In the genomic region with DNA sequence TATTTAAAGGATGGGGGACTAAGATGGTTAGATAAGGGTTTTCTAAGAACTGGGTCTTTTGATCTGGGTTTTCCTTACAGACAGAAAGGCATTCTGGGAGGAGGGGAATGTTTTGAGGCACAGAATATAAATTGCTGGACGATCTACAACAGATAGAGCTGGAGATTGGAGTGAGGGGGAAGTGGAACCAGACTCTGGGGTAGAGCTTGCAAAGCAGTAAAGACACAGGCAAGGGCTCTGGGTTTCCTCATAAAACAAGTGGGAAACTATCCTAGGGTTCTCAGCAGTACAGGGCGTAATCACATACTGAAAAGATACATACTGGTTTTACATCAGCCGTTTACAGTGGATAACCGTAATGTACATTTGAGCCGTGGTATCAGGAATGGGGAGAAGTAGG, we compare ENCODE assay signal across 21 mouse cellular contexts.
A peak's percentile ranks its signal among the peaks of the same experiment; 100 is the strongest.
DNase-seq lines count a peak whose midpoint lies in the region; ATAC-seq lines count a peak whose summit lies in the region.
"Had no signal": no experiment of that assay in that cellular context is flagged by ENCODE, and none has a peak within 500 bp of the region (broad histone marks: within the 10 kb centered on the region; RNA-seq: fewer than 3 reads in every experiment).

No protein-coding gene starts in this region.

- H3K4me2 ChIP-seq in limb, embryonic 13.5 days (replicated peaks) = no peak overlapping the region
- H3K4me2 ChIP-seq: embryonic facial prominence, embryonic 12.5 days; embryonic facial prominence, embryonic 15.5 days; forebrain, embryonic 12.5 days had no signal

- no peak overlapping the region for H3K9ac ChIP-seq in limb, embryonic 13.5 days
- H3K9ac ChIP-seq: embryonic facial prominence, embryonic 12.5 days; embryonic facial prominence, embryonic 15.5 days; forebrain, embryonic 12.5 days had no signal

- WGBS in limb, embryonic 13.5 days = 58% methylated on average over 5 of the region's 5 CpGs
- 88% methylated on average over 5 of the region's 5 CpGs for WGBS in limb, embryonic 10.5 days

- no peak overlapping the region for H3K27ac ChIP-seq in limb, embryonic 13.5 days
- H3K27ac ChIP-seq in limb, embryonic 10.5 days = no peak overlapping the region
- H3K27ac ChIP-seq: embryonic facial prominence, embryonic 12.5 days; embryonic facial prominence, embryonic 15.5 days; forebrain, embryonic 10.5 days; forebrain, embryonic 12.5 days had no signal

- DNase-seq in limb, embryonic 10.5 days (ENCODE audit: low spot score) = no peak
- DNase-seq in heart, postnatal 4 days = no peak
- DNase-seq in thymus, adult 18-20 months = no peak
- DNase-seq: adrenal gland, adult 2 months; adrenal gland, postnatal 10 days; adrenal gland, postnatal 25 days; cerebellum, adult 11-12 months; cerebellum, adult 2 months; cerebellum, adult 9-10 months; cerebellum, postnatal 10 days; cerebellum, postnatal 25 days had no signal

- H3K36me3 ChIP-seq in limb, embryonic 13.5 days = no peaks in the 10 kb centered on the region
- H3K36me3 ChIP-seq in limb, embryonic 10.5 days = no peaks in the 10 kb centered on the region
- H3K36me3 ChIP-seq: embryonic facial prominence, embryonic 12.5 days; embryonic facial prominence, embryonic 15.5 days; forebrain, embryonic 10.5 days; forebrain, embryonic 12.5 days had no signal

- ATAC-seq in limb, embryonic 13.5 days (ENCODE audit: low FRiP score, low read depth) = peak; percentile 28; the same call in 1 of the 2 replicates
- ATAC-seq in granulocyte monocyte progenitor cell, adult 5-6 weeks (replicated peaks; ENCODE audit: poor library complexity, severe bottlenecking) = peak; percentile 94
- peak; percentile 63 for ATAC-seq in megakaryocyte progenitor cell, adult 5-6 weeks (replicated peaks; ENCODE audit: poor library complexity)
- ATAC-seq: forebrain, embryonic 14.5 days; forebrain, embryonic 16.5 days had no signal

- no peaks in the 10 kb centered on the region for H3K27me3 ChIP-seq in limb, embryonic 13.5 days
- no peaks in the 10 kb centered on the region for H3K27me3 ChIP-seq in limb, embryonic 10.5 days (ENCODE audit: low read depth, poor library complexity, severe bottlenecking)
- H3K27me3 ChIP-seq: embryonic facial prominence, embryonic 12.5 days; embryonic facial prominence, embryonic 15.5 days; forebrain, embryonic 12.5 days had no signal

- no peaks in the 10 kb centered on the region for H3K9me3 ChIP-seq in limb, embryonic 13.5 days
- no peaks in the 10 kb centered on the region for H3K9me3 ChIP-seq in limb, embryonic 10.5 days (replicated peaks)
- H3K9me3 ChIP-seq: embryonic facial prominence, embryonic 12.5 days; embryonic facial prominence, embryonic 15.5 days; forebrain, embryonic 10.5 days; forebrain, embryonic 12.5 days had no signal

- no peaks in the 10 kb centered on the region for H3K4me1 ChIP-seq in limb, embryonic 13.5 days
- H3K4me1 ChIP-seq in limb, embryonic 10.5 days = no peaks in the 10 kb centered on the region
- H3K4me1 ChIP-seq: embryonic facial prominence, embryonic 15.5 days; forebrain, embryonic 10.5 days had no signal

- no peak overlapping the region for H3K4me3 ChIP-seq in limb, embryonic 13.5 days
- no peak overlapping the region for H3K4me3 ChIP-seq in limb, embryonic 10.5 days
- H3K4me3 ChIP-seq: embryonic facial prominence, embryonic 12.5 days; embryonic facial prominence, embryonic 15.5 days; erythroblast, embryonic 14.5 days; forebrain, embryonic 10.5 days; forebrain, embryonic 12.5 days had no signal

Comparison
In these comparisons a context has a peak if more than half of its experiments do, and no peak if none do; other contexts are left out.
1. ATAC-seq: peak in every context shown above with its lines; median percentile 94 in granulocyte monocyte progenitor cell, adult 5-6 weeks; 63 in megakaryocyte progenitor cell, adult 5-6 weeks; 28 in limb, embryonic 13.5 days.